Mouse (Mus musculus) hindbrain, embryonic 16.5 days (tissue): ENCODE data around the gene St8sia1. TPM values are rescaled to one million over a fixed set of nuclear protein-coding genes. Genes with fewer than 3 reads are reported as not detected.
"Not testable (repeated sequence)": the region's sequence is repeated elsewhere in the genome, so short reads cannot be mapped to it uniquely, and the experiment has no call there.

ENCODE experiments used
- ATAC-seq: fragments of 200-750 bp; cut with Nextera tagmentation; 2 replicates; pipeline ENCODE4 v1.8.0; 2017; ENCODE audit warnings: moderate TSS enrichment, moderate library complexity
- H3K27ac ChIP-seq: fragments of 300-500 bp; sonication (generic); 2 replicates; pipeline ENCODE4 v1.5.1; 2014; ENCODE audit warnings: low read depth, mild to moderate bottlenecking, control low read depth, low read length, moderate library complexity
- H3K27me3 ChIP-seq: fragments of 300-500 bp; sonication (generic); replicated peaks from 2 replicates; pipeline ENCODE4 v1.6.1; 2014; ENCODE audit warnings: low read length; ENCODE audit not compliant: control insufficient read depth, insufficient read depth
- H3K36me3 ChIP-seq: fragments of 300-500 bp; sonication (generic); 2 replicates; pipeline ENCODE4 v1.6.1; 2014; ENCODE audit warnings: mild to moderate bottlenecking, low read length, moderate library complexity, mixed read lengths; ENCODE audit not compliant: control insufficient read depth, insufficient read depth
- H3K4me1 ChIP-seq: fragments of 300-500 bp; sonication (generic); 2 replicates; pipeline ENCODE4 v1.6.1; 2014; ENCODE audit warnings: low read depth, low read length; ENCODE audit not compliant: control insufficient read depth, insufficient read depth
- H3K4me2 ChIP-seq: fragments of 300-500 bp; sonication (generic); 2 replicates; pipeline ENCODE4 v1.6.1; 2014; ENCODE audit warnings: mild to moderate bottlenecking, low read length, control low read depth, moderate library complexity
- H3K4me3 ChIP-seq: fragments of 300-500 bp; sonication (generic); 2 replicates; pipeline ENCODE4 v1.5.1; 2014; ENCODE audit warnings: mild to moderate bottlenecking, low read length, control low read depth, moderate library complexity
- H3K9ac ChIP-seq: fragments of 300-500 bp; sonication (generic); 2 replicates; pipeline ENCODE4 v1.6.1; 2014; ENCODE audit warnings: low read depth, mild to moderate bottlenecking, control low read depth, low read length, moderate library complexity
- H3K9me3 ChIP-seq: fragments of 300-500 bp; sonication (generic); 2 replicates; pipeline ENCODE4 v1.6.1; 2014; ENCODE audit warnings: mild to moderate bottlenecking, low read length, moderate library complexity; ENCODE audit not compliant: control insufficient read depth
- WGBS: fragments of 180-500 bp; shearing (Covaris S2); extraction: QIAGEN DNeasy Blood & Tissue Kit; methylation state at CpG from one replicate; pipeline ENCODE4 v1.1.7; 2014; 5-methylcytosine and 5-hydroxymethylcytosine counted together
- polyA plus RNA-seq: library from polyadenylated mRNA; unstranded; fragments of >200 nt; fragmentation: Nextera tagmentation; extraction: Ambion mirVana; gene quantifications from 2 replicates; pipeline ENCODE4 v1.2.1, GENCODE M21; 2015

Gene St8sia1
- polyA plus RNA-seq, result 6.0 and 6.5 TPM in 2 replicates

- Histone ChIP-seq H3K27me3 (no peaks in the 10 kb centered on the region), H3K27ac (peak within 1 kb of the TSS; percentile 98), H3K4me3 (peak within 1 kb of the TSS; percentile 71), H3K9ac (peak within 1 kb of the TSS; percentile 83), H3K36me3 (no peaks in the 10 kb centered on the region), H3K4me2 (peak within 1 kb of the TSS; percentile 80), H3K4me1 (peaks cover 15% of the 10 kb centered on the region), H3K9me3 (no peaks in the 10 kb centered on the region)
- WGBS, result 0% methylated on average over 40 of the region's 45 CpGs
- ATAC-seq, result peak; percentile 72
These were observed at the start of gene St8sia1 for GRCm38 (mm10) chr6:142964076-142964530. TSS of gene St8sia1 (minus strand) at chr6:142964452.

- H3K27ac ChIP-seq, result no peak overlapping the region
- no peak overlapping the region for H3K9ac ChIP-seq
- H3K36me3 ChIP-seq, result peaks cover 26% of the 10 kb centered on the region
- no peak for ATAC-seq
- H3K9me3 ChIP-seq, result no peaks in the 10 kb centered on the region
- H3K4me1 ChIP-seq, result no peaks in the 10 kb centered on the region
- no peaks in the 10 kb centered on the region for H3K27me3 ChIP-seq
- H3K4me2 ChIP-seq, result no peak overlapping the region
- H3K4me3 ChIP-seq, result no peak overlapping the region
- WGBS, result 93% methylated on average over 13 of the region's 15 CpGs
These were observed 48.4 kb upstream of the St8sia1 start for GRCm38 (mm10) chr6:143012513-143013215.

GRCm38 (mm10) chr6:143008865-143009264 lies 44.6 kb upstream of the St8sia1 start:
- no peak for ATAC-seq
- H3K36me3 ChIP-seq, result peaks cover 17% of the 10 kb centered on the region

GRCm38 (mm10) chr6:143005209-143005608 lies 41.0 kb upstream of the St8sia1 start:
- not testable (repeated sequence) for H3K4me3 ChIP-seq, H3K27ac ChIP-seq, H3K36me3 ChIP-seq, H3K4me1 ChIP-seq, H3K27me3 ChIP-seq, H3K9me3 ChIP-seq, ATAC-seq, H3K9ac ChIP-seq, H3K4me2 ChIP-seq
- WGBS, result 91% methylated on average over 9 of the region's 9 CpGs

More at GRCm38 (mm10) chr6:143008865-143009264, 44.6 kb upstream of the St8sia1 start:
- Histone ChIP-seq H3K9ac (no peak overlapping the region), H3K27ac (no peak overlapping the region), H3K4me1 (no peaks in the 10 kb centered on the region), H3K9me3 (0 out of 2 replicates have a peak, but pooled peaks cover 2% of the 10 kb centered on the region), H3K4me2 (no peak overlapping the region), H3K27me3 (no peaks in the 10 kb centered on the region), H3K4me3 (no peak overlapping the region)
- 86% methylated on average over 5 of the region's 5 CpGs for WGBS

GRCm38 (mm10) chr6:143004801-143005200 lies 40.5 kb upstream of the St8sia1 start:
- 0 out of 2 replicates have a peak, but pooled peaks cover 1% of the 10 kb centered on the region for H3K36me3 ChIP-seq
- no peak overlapping the region for H3K27ac ChIP-seq
- H3K27me3 ChIP-seq, result no peaks in the 10 kb centered on the region
- ATAC-seq, result no peak
- no peaks in the 10 kb centered on the region for H3K4me1 ChIP-seq
- 0 out of 2 replicates have a peak, but pooled peaks cover 2% of the 10 kb centered on the region for H3K9me3 ChIP-seq
- WGBS, result 80% methylated on average over 9 of the region's 9 CpGs
- H3K4me3 ChIP-seq, result no peak overlapping the region
- H3K9ac ChIP-seq, result no peak overlapping the region
- H3K4me2 ChIP-seq, result no peak overlapping the region

GRCm38 (mm10) chr6:142998221-142998999 lies 34.2 kb upstream of the St8sia1 start:
- Histone ChIP-seq H3K4me2 (no peak overlapping the region), H3K27ac (no peak overlapping the region), H3K4me3 (no peak overlapping the region), H3K9ac (no peak overlapping the region), H3K9me3 (no peaks in the 10 kb centered on the region), H3K4me1 (no peaks in the 10 kb centered on the region; the same call in 1 of the 2 replicates), H3K27me3 (no peaks in the 10 kb centered on the region), H3K36me3 (no peaks in the 10 kb centered on the region)
- WGBS, result 67% methylated on average over 12 of the region's 12 CpGs
- peak; percentile 60; the same call in 1 of the 2 replicates for ATAC-seq

- Histone ChIP-seq H3K27me3 (no peaks in the 10 kb centered on the region), H3K9me3 (no peaks in the 10 kb centered on the region), H3K27ac (no peak overlapping the region), H3K4me3 (no peak overlapping the region), H3K4me1 (peaks cover 3% of the 10 kb centered on the region), H3K36me3 (no peaks in the 10 kb centered on the region), H3K4me2 (no peak overlapping the region), H3K9ac (no peak overlapping the region)
- WGBS, result 80% methylated on average over 3 of the region's 3 CpGs
- ATAC-seq, result no peak
These were observed 32.6 kb upstream of the St8sia1 start for GRCm38 (mm10) chr6:142996887-142997286.

GRCm38 (mm10) chr6:142995567-142995966 lies 31.3 kb upstream of the St8sia1 start:
- H3K27ac ChIP-seq, result no peak overlapping the region
- no peaks in the 10 kb centered on the region for H3K27me3 ChIP-seq
- 68% methylated on average over 5 of the region's 5 CpGs for WGBS
- ATAC-seq, result no peak
- H3K36me3 ChIP-seq, result no peaks in the 10 kb centered on the region
- no peaks in the 10 kb centered on the region for H3K9me3 ChIP-seq
- H3K4me2 ChIP-seq, result no peak overlapping the region
- H3K4me1 ChIP-seq, result peaks cover 3% of the 10 kb centered on the region
- no peak overlapping the region for H3K9ac ChIP-seq
- H3K4me3 ChIP-seq, result no peak overlapping the region

- no peak for ATAC-seq
- WGBS, result 49% methylated on average over 7 of the region's 7 CpGs
- no peak overlapping the region for H3K9ac ChIP-seq
- H3K4me1 ChIP-seq, result peaks cover 3% of the 10 kb centered on the region
- H3K9me3 ChIP-seq, result no peaks in the 10 kb centered on the region
- H3K4me2 ChIP-seq, result no peak overlapping the region
- no peaks in the 10 kb centered on the region for H3K27me3 ChIP-seq
- H3K27ac ChIP-seq, result no peak overlapping the region
- no peaks in the 10 kb centered on the region for H3K36me3 ChIP-seq
- H3K4me3 ChIP-seq, result no peak overlapping the region
These were observed 30.6 kb upstream of the St8sia1 start for GRCm38 (mm10) chr6:142994821-142995220.
